12 mouse cellular contexts compared by ENCODE assay signal in genomic region chr2:130513907-130514306, GRCm38 (mm10).
"Had no signal": no experiment of that assay in that cellular context is flagged by ENCODE, and none has a peak within 500 bp of the region (broad histone marks: within the 10 kb centered on the region; RNA-seq: fewer than 3 reads in every experiment).

No protein-coding gene starts in this region.

- DNase-seq: liver, postnatal 0 days; lung, adult 2 months; lung, postnatal 10 days; lung, postnatal 4 days; retina, postnatal 1 day; right cerebral cortex, adult 18-20 months; right cerebral cortex, postnatal 25 days; right cerebral cortex, postnatal 4 days; spleen, adult 18-20 months; thymus, adult 18-20 months; thymus, postnatal 14 days; thymus, postnatal 36 days had no signal
